ENCODE assay signal across 15 mouse cellular contexts in genomic region chr11:88729363-88729762, GRCm38 (mm10). TPM values are rescaled to one million over a fixed set of nuclear protein-coding genes. Genes with fewer than 3 reads are reported as not detected.
DNase-seq lines count a peak whose midpoint lies in the region; ATAC-seq lines count a peak whose summit lies in the region.
"Had no signal": no experiment of that assay in that cellular context is flagged by ENCODE, and none has a peak within 500 bp of the region (broad histone marks: within the 10 kb centered on the region; RNA-seq: fewer than 3 reads in every experiment).

No protein-coding gene starts in this region.

- H3K4me3 ChIP-seq in forebrain, embryonic 10.5 days, result no peak overlapping the region
- no peak overlapping the region for H3K4me3 ChIP-seq in forebrain, embryonic 15.5 days
- no peak overlapping the region for H3K4me3 ChIP-seq in lung, embryonic 16.5 days (ENCODE audit: low read length)
- no peak overlapping the region for H3K4me3 ChIP-seq in heart, embryonic 12.5 days
- no peak overlapping the region for H3K4me3 ChIP-seq in midbrain, embryonic 13.5 days (replicated peaks)
- H3K4me3 ChIP-seq: liver, embryonic 15.5 days had no signal

- H3K9me3 ChIP-seq in forebrain, embryonic 10.5 days, result no peaks in the 10 kb centered on the region
- H3K9me3 ChIP-seq in forebrain, embryonic 15.5 days, result no peaks in the 10 kb centered on the region
- no peaks in the 10 kb centered on the region for H3K9me3 ChIP-seq in lung, embryonic 16.5 days (ENCODE audit: control insufficient read depth, low read length)
- H3K9me3 ChIP-seq in heart, embryonic 12.5 days (replicated peaks), result no peaks in the 10 kb centered on the region
- H3K9me3 ChIP-seq in midbrain, embryonic 13.5 days, result no peaks in the 10 kb centered on the region
- H3K9me3 ChIP-seq: liver, embryonic 15.5 days had no signal

- no peak for DNase-seq in forebrain, embryonic 10.5 days (ENCODE audit: extremely low spot score, low spot score)
- DNase-seq in lung, postnatal 4 days, result no peak
- DNase-seq in left cerebral cortex, adult 11 months (ENCODE audit: low spot score), result no peak
- DNase-seq in right cerebral cortex, adult 2 months (ENCODE audit: low spot score in 2 of 2), result no peak
- DNase-seq: adrenal gland, adult 8-10 months; gastrocnemius, postnatal 14 days; layer of hippocampus, adult 9-11 months; right cerebral cortex, adult 18-20 months; thymus, adult 18-20 months had no signal

- H3K4me1 ChIP-seq in forebrain, embryonic 10.5 days, result peaks cover 30% of the 10 kb centered on the region
- peaks cover 21% of the 10 kb centered on the region; the same call in 1 of the 2 replicates for H3K4me1 ChIP-seq in forebrain, embryonic 15.5 days
- peaks cover 14% of the 10 kb centered on the region for H3K4me1 ChIP-seq in lung, embryonic 16.5 days (replicated peaks; ENCODE audit: control insufficient read depth, insufficient read depth, low read length)
- peaks cover 28% of the 10 kb centered on the region for H3K4me1 ChIP-seq in heart, embryonic 12.5 days (replicated peaks)
- H3K4me1 ChIP-seq in midbrain, embryonic 13.5 days (replicated peaks), result peaks cover 17% of the 10 kb centered on the region

- no peaks in the 10 kb centered on the region for H3K36me3 ChIP-seq in forebrain, embryonic 10.5 days (replicated peaks)
- no peaks in the 10 kb centered on the region for H3K36me3 ChIP-seq in forebrain, embryonic 15.5 days
- H3K36me3 ChIP-seq in lung, embryonic 16.5 days (ENCODE audit: control insufficient read depth, insufficient read depth, low read length), result no peaks in the 10 kb centered on the region
- H3K36me3 ChIP-seq in heart, embryonic 12.5 days, result no peaks in the 10 kb centered on the region
- H3K36me3 ChIP-seq in midbrain, embryonic 13.5 days, result no peaks in the 10 kb centered on the region
- H3K36me3 ChIP-seq: liver, embryonic 15.5 days had no signal

- peak overlapping the region; percentile 68; the same call in 1 of the 2 replicates for H3K27ac ChIP-seq in forebrain, embryonic 10.5 days
- no peak overlapping the region for H3K27ac ChIP-seq in forebrain, embryonic 15.5 days (replicated peaks)
- H3K27ac ChIP-seq in lung, embryonic 16.5 days (ENCODE audit: low read length), result no peak overlapping the region
- peak overlapping the region; percentile 60 for H3K27ac ChIP-seq in heart, embryonic 12.5 days (ENCODE audit: poor library complexity, severe bottlenecking)
- 0 out of 2 replicates have a peak overlapping the region, but pooled peaks have one; percentile 21 for H3K27ac ChIP-seq in midbrain, embryonic 13.5 days
- H3K27ac ChIP-seq: liver, embryonic 15.5 days; macrophage had no signal

- H3K4me2 ChIP-seq in forebrain, embryonic 15.5 days (replicated peaks), result no peak overlapping the region
- no peak overlapping the region for H3K4me2 ChIP-seq in lung, embryonic 16.5 days (ENCODE audit: low read depth, low read length)
- H3K4me2 ChIP-seq in heart, embryonic 12.5 days, result no peak overlapping the region
- H3K4me2 ChIP-seq in midbrain, embryonic 13.5 days (replicated peaks), result no peak overlapping the region
- H3K4me2 ChIP-seq: liver, embryonic 15.5 days had no signal

- no peaks in the 10 kb centered on the region for H3K27me3 ChIP-seq in forebrain, embryonic 10.5 days (ENCODE audit: poor library complexity, severe bottlenecking)
- H3K27me3 ChIP-seq in forebrain, embryonic 15.5 days, result no peaks in the 10 kb centered on the region
- H3K27me3 ChIP-seq in lung, embryonic 16.5 days (ENCODE audit: control insufficient read depth, insufficient read depth, low read depth, low read length), result no peaks in the 10 kb centered on the region
- H3K27me3 ChIP-seq in heart, embryonic 12.5 days (replicated peaks), result no peaks in the 10 kb centered on the region
- no peaks in the 10 kb centered on the region for H3K27me3 ChIP-seq in midbrain, embryonic 13.5 days
- H3K27me3 ChIP-seq: liver, embryonic 15.5 days had no signal

- no peak overlapping the region for H3K9ac ChIP-seq in forebrain, embryonic 15.5 days (replicated peaks)
- H3K9ac ChIP-seq in lung, embryonic 16.5 days (ENCODE audit: low read length), result no peak overlapping the region
- no peak overlapping the region for H3K9ac ChIP-seq in heart, embryonic 12.5 days
- H3K9ac ChIP-seq in midbrain, embryonic 13.5 days (replicated peaks), result no peak overlapping the region
- H3K9ac ChIP-seq: liver, embryonic 15.5 days had no signal

- 61% methylated on average over 5 of the region's 5 CpGs for WGBS in forebrain, embryonic 10.5 days
- 27% methylated on average over 5 of the region's 5 CpGs for WGBS in forebrain, embryonic 15.5 days
- 51% methylated on average over 5 of the region's 5 CpGs for WGBS in lung, embryonic 16.5 days
- WGBS in heart, embryonic 12.5 days, result 37% methylated on average over 5 of the region's 5 CpGs
- 29% methylated on average over 5 of the region's 5 CpGs for WGBS in midbrain, embryonic 13.5 days

- no peak for ATAC-seq in forebrain, embryonic 15.5 days (replicated peaks)
- ATAC-seq in lung, embryonic 16.5 days (ENCODE audit: low read depth), result peak; percentile 23; the same call in 1 of the 2 replicates
- 0 out of 2 replicates have a peak, but pooled peaks have one; percentile 57 for ATAC-seq in heart, embryonic 12.5 days (ENCODE audit: insufficient number of reproducible peaks, low FRiP score)
- 0 out of 2 replicates have a peak, but pooled peaks have one; percentile 62 for ATAC-seq in midbrain, embryonic 13.5 days

RNA-seq across cellular contexts. Expression of gene Msi2, which starts 11.1 kb away (rescaled TPM):
- polyA plus RNA-seq in forebrain, embryonic 10.5 days (2016; fragmentation: Nextera tagmentation; extraction: Ambion mirVana), result 19.2 and 20.4 TPM in 2 replicates
- polyA plus RNA-seq in forebrain, embryonic 15.5 days (2015; fragmentation: Nextera tagmentation; extraction: Ambion mirVana), result 25.3 and 27.1 TPM in 2 replicates
- polyA plus RNA-seq in lung, embryonic 16.5 days (2015; fragmentation: Nextera tagmentation; extraction: Ambion mirVana), result 15.1 and 16.4 TPM in 2 replicates
- 18.7 and 20.5 TPM in 2 replicates for polyA plus RNA-seq in heart, embryonic 12.5 days (2016; fragmentation: Nextera tagmentation; extraction: Ambion mirVana)
- polyA plus RNA-seq in midbrain, embryonic 13.5 days (2015; fragmentation: Nextera tagmentation; extraction: Ambion mirVana), result 38.5 and 41.0 TPM in 2 replicates

Comparison
In these comparisons a context has a peak if more than half of its experiments do, and no peak if none do; other contexts are left out.
1. H3K27ac ChIP-seq: peak in forebrain, embryonic 10.5 days (single experiment), heart, embryonic 12.5 days (single experiment) and midbrain, embryonic 13.5 days (single experiment); none in forebrain, embryonic 15.5 days (single experiment) and lung, embryonic 16.5 days (single experiment).